Mouse (Mus musculus) urinary bladder, postnatal 14 days (tissue): ENCODE results near the gene Tmem189.
"Not testable (repeated sequence)": the region's sequence is repeated elsewhere in the genome, so short reads cannot be mapped to it uniquely, and the experiment has no call there.

Experiments used
- DNase-seq: peaks from one replicate; pipeline ENCODE4 v3.0.0; 2021; ENCODE audit warnings: low spot score

Gene Tmem189

DNA sequence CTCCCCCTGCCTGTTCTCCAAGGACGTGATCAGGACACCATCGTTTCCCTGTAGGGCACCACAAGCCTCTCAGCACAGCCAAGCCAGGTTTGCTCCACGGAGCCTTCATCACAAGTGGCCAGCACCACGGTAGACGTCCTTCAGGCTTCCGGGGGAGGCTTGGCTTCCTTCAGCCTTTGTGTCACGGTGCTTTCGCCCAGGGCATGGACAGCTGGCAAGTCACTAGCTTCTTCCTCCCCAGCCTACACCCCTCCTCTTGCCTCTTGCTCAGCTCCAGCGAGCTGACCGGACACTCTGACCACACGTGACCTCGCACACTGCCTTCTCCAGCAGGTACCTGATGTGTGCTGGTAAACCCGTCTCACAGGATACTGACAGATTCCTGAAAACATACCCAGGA lies 67.3 kb downstream of the Tmem189 start:
- no peak for DNase-seq

DNA sequence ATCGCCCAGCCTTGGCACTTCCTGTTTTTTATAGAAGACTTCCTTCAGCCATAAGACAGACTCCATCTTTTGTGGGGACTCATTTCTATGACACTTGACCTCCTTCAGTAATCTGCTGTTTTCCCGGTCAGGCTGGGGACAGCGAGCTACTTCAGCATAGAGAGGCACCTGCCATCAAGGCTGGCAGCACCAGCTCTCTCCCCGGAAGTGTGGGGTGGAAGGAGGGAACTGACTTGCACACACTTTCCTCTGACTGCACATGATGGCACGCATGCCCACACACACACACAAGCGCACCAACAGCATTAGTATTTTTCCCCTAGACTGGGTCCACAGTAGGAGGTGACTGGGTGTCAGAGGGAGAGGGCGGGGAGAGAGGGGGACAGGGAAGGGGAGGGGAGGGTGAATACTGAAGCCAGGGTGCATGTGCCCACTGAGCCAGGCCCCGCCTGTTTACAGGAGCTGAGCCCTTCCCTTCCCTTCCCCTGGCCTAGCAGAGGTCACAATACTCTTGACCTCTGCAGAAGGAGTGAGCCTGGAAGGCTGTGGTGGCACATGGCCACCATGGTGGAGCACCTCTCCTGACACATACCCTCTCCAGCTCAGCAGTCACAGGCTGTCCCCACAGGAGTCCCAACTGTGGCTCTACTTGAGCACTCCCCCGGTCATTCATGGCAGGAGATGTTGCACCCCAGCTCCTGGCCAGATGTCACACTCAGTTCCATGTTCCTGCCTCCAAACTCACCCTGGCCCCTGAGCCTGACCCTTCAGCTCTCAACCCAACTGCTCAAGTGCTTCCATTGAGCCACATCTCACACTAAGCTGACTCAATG lies 68.2 kb downstream of the Tmem189 start:
- no peak for DNase-seq

DNA sequence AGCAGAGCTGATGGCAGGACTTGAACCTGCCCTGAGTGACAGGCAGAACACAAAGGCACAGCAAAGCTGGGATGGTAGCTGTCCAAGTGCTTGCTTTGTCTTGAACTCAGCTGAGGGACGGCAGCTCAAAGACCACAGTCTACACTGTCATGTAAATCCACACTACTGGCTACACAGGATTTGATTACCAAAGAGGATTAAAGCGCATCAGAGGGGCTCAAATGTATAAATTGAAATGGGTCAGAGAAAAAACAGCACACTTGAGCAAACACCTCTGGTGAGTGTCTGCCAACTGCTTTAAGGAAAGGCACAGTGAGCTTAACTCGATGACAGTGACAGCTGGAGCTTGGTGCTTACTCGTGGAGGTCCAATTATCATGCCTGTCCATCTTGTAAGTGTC lies 72.2 kb downstream of the Tmem189 start:
- DNase-seq = no peak

DNA sequence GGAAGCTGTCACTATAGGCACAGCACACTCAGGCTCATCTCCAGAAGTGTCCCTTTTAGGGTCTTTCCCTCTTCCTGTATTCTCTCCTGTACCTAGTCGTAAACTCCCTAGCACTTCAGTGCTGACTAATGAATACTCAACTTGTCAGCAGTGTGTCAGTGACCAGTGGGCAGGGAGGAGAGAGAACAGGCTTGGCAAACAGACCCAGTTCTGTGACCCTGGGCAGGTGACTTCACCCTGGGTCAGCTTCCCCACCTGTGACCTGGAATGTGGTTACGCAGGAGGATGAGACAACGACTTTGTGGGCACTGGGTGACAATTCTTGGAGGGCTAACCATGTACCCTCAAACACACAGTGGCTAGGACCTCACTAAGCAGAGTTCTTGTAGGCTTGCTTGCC lies 72.6 kb downstream of the Tmem189 start:
- DNase-seq = no peak

DNA sequence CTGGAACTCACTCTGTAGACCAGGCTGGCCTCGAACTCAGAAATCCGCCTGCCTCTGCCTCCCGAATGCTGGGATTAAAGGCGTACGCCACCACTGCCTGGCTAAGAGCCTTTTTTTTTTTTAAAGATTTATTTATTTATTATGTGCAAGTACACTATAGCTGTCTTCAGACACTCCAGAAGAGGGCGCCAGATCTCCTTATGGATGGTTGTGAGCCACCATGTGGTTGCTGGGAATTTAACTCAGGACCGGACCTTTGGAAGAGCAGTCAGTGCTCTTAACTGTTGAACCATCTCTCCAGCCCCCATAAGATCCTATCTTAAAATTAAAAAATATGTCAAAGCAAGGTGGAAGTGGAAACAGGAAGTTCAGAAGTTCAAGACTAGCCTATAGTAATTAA lies 76.3 kb downstream of the Tmem189 start:
- DNase-seq = not testable (repeated sequence)

DNA sequence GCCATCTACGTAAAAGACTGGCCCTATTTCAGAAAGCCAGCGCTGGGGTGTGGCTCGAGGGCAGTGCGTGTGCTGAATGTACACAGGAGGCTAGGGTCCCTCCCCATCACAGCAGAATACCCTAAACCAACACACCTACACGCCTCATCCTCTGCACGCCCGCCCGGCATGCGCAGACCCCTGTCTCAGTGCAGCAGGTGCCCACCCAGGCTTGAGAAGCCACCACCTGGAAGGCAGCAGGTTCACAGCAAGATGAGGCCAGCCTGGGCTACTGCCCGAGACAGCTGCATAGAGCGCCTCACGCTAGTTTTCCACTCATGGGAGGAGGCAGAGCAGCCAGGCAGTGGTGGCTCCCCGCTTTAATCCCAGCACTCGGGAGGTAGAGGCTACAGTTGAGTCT lies 77.5 kb downstream of the Tmem189 start:
- no peak for DNase-seq

DNA sequence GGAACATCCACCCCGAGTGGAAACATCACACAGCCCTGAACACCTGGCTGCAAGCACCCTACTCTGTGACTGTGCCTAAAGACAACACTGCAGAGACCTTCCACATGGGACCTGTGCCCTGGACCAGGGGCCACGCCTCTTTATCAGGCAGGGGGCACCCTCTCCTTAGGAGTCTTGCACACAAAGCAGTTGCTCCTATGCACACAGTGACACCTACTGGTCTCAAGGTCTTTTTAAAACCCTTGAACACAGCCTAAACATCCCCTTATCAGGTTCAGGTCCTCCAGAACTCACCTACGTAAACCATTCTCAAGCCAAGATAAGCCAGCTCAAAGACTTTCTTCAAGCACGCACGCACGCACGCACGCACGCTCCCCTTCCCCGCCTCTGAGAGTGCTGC lies 78.3 kb downstream of the Tmem189 start:
- DNase-seq = no peak

DNA sequence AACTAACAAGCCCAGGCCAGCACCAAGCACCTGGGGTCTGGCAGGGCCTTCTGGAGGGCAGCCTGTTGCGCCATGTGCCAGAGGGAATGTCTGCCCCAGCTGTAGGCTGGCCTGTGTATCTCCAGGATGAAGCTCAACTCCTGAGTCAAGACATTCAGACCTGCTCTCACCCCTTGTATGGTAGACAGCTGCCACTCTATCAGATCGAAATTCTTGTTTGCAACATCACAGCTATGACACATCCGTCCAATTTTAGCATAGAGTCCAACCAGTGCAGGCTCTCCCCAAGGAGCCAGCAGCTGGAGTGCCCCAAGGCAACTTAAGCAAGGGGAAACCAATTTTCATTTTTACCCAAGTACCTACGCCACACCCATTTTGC lies 82.9 kb downstream of the Tmem189 start:
- DNase-seq = no peak

DNA sequence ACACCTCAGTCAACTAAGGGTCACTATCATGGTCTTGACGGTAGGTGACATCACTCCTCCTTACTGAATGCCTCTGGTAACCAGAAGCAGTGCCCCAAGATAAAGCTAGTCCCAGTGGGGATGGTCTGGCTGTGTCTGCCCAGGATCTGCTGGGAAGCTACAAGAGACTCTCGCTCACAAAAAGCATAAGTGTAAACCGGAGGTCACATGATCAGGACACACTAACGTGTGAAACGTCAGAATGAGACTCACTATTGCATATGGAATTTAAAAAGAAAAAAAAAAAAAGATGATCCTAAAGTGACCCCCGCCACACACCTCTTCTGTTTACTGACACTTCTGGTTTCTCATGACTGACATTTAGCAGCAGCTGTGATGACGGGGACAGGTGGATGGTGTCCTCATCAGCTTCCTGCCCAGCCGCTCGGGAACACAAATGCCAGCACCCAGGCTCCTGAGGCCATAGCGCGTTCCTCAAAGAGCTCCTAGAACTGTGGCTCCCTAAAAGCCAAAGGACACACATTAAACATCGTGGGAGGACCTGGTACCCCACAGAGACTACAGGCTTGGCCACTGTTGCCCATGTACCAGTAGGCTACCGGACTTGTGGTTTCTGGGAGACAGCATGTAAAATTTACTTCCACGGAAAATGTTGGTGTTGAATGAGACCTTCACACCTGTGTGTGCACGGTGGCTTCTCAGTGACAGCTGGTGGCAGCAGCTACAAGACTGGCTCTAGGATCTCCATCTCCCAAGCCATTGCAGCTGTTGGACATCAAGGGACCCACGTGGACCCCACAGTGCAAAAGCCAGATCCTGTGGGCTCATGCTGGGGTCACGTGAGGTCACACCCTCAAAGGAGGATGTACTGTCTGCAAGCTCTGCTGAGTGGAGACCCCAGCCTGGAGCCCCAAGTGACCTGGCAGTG lies 83.5 kb downstream of the Tmem189 start:
- DNase-seq = no peak

DNA sequence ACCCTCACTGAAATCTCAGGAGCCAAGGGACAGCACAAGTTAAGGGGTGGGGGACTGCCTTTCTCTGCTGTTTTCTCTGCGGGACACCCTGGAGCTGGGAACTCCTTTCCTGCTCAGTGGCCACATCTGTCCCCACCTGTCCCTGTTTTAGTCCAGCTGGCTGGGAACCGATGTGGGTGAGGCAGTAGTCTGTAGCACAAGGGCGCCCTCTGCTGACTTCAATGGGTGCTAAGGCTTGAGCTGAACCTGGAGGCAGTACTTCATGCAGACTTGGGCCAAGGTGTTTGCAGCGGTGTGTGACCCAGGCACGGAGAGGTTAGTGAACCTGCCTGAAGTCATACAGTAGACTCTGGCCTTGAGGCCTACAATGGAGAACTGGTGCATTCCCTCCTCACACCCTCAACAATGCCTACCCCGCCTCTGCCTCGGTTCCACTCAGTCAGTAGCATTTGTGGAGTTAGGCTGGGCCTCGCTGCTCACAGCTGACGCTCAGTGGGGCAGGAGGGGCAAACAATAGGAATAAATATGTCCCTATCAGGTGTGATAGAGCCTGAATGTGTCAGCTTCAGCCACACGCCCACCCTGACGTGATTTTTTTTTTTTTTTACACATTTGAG lies 84.3 kb downstream of the Tmem189 start:
- DNase-seq = peak; percentile 91

DNA sequence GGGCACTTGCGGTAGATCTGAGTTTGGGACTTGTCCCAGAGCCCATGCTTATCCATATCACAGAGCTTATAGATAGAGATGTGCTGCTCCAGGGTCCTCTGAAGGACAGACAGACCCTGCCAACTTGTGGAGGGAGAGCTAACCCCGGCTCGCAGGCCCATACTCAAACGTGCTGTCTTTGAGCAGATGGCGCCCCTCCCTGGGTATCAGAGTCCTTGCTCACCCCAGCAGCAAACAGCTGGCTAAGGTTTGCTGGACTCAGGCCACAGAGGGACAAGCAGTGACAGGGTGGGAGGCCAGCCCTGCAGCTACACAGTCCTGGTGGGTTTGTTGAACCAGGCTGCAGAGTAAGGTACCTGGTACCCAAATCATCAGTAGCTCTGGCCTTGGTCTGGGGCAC lies 86.6 kb downstream of the Tmem189 start:
- no peak for DNase-seq

DNA sequence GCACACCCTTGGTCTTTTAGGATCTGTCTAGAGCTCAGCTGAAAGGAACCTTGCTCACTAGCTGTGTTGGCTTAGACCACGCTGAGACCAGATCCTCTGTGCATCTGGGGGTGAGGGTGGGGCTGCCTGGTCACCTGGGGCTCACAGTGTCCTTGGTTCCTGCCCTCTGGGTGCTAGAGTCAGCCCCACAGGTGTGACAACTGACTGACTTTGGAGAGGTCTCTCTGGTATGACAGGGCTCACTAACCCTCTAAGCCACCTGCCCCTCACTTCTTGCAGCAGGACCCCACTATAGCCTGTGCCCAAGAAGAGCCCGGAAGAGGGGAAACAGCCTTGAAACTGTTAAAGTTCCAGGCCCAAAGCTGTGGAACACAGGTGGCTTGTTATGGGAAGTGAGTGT lies 87.3 kb downstream of the Tmem189 start:
- no peak for DNase-seq

DNA sequence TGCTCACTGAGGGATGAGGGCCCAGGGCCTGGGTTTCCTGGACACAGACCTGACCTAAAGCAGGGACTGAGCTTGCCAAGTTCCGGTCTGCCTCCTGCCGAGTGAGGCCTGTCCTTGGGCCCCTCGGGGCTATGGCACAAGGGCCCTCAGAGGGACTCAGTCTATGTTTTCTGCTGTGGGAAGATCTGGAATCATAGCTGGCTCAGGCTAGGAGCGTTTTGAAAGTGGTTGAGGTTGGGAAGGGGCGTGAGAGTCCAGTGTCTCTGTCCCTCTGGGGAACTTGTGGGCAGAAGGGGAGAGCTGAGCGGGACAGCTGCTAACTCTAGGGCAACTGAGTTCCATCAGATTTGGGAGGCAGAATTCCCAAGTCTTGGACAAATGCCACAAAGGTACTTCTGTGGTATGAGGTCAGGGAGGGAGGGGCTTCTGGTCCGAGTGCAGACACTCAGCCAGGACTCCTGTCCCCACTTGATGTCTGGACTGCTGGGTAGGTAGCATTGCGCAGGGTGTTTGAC lies 89.1 kb downstream of the Tmem189 start:
- DNase-seq = no peak

DNA sequence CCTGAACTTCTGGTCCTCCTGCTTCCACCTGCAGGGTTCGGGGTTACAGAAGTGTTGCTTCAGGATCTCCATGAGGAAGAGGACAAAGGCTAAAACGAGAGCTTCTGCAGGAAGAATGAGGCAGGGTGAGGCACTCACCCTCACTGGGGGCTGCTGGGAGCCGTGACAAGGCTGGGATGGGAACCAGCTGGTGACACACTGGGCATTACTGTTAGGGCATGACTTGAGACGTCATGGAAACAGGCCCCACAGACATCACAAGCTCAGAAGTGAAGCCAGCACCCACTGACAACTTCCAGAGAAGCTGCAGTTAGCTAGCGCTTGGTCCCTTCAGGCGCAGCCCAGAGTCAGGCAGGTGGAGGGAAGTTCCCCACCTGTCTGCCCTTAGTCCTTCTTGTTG lies 89.7 kb downstream of the Tmem189 start:
- DNase-seq = no peak

DNA sequence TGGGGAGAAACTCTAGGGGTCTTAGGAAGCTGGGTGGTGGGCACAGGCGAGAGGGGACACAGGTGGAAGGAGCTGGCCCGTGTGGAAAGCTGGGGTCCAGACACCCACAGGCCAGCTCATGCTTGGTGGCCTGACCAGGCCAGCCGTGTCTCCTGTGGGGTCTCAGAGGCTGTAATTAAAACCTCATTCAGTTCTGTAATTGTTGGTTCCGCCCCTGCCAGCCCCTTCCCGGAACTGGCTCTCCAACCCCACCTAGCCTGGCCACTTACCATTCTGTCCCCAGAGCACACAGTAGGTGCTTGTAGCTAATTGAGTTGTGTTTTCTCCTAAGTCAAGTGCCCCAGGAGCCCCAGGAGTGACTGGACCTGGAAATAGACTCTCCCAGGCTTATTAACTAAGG lies 90.4 kb downstream of the Tmem189 start:
- DNase-seq = no peak

DNA sequence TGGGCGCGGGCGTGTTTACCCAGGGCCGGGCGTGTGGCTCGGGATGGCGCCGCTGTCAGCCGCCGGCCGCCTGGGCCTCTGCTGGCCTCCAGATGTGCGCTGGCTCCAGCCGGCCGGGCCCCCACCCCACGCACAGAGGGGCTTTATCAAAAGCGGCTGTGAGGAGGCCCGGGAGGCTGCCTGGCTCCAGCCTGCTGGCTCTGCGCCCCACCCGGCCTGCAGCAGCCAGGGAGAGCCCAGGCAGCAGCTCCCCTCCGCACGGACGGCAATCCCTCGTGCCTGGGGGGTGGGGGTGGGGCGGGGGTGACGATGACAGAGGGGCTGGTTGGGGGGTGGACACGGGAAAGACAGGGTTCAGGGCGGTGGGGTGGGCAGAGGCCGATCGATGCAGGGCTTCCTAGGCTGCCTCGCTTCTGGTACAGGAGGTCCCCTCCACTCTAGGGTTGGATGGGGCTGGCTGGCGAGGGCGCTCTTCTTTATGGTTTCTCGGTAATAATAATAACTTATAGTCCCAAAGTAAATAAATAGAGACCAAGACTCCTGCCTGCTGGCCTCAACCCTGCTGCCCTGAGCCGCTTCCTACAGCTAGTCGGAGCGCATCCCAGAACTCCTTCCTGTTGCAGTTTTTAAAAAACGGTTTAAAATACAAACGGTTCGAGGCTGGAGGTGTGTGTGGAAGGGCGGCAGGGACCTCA lies 92.0 kb downstream of the Tmem189 start:
- peak; percentile 50 for DNase-seq

DNA sequence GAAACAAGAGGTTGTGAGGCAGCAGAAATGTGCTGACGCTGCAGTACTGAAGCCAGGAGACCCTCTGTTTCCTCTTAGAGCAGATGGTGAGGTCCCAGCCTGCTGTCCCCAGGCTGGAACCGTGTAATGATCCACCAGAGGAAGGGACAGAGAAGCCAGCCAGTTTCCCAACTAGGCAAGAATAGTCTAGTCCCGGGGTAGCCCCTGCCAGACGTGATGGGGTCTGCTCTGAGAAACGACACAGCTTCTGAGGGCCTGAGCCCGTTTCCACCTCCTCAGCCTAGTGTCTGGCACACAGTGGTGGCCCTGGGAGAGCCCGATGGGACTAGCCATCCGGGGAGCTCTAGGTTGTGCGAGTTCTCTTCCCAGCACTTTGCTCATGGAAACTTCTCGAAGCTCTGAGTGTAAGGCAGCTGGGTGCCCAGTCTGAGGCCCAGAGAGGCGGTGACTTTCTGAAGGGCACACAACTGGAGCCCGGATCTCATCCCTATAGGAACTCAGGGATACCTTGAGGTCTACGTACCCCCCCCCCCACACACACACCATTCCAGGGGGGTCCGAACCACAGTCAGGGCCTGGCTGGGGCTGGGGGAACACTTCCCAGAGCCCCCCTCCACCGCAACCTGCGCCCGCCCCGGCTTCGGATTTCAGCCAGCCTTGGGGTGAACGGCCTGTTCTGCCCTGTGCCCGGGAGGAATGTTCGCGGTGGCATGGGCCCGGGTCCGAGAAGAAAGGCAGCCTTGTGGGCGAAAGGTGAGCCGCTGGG lies 92.7 kb downstream of the Tmem189 start:
- DNase-seq = no peak

DNA sequence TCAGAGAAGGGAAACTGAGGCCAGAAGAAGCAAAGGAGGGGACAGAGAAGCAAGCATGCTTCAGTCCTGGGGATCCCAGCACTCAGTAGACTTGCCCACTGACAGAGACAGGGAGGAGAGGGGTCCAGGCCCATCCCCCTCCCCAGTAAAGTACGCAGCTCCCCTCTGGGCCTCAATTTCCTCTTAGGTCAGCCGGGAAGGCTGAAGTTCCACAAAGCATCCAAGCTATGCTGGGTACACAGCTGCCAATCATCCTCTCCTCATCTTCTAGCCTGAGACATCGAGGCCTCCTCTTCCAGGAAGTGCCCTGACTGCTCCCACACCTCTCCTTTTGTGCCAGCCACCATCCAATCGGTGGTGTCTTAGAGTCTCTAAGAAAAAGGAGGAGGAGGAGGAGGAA lies 93.4 kb downstream of the Tmem189 start:
- DNase-seq = no peak

DNA sequence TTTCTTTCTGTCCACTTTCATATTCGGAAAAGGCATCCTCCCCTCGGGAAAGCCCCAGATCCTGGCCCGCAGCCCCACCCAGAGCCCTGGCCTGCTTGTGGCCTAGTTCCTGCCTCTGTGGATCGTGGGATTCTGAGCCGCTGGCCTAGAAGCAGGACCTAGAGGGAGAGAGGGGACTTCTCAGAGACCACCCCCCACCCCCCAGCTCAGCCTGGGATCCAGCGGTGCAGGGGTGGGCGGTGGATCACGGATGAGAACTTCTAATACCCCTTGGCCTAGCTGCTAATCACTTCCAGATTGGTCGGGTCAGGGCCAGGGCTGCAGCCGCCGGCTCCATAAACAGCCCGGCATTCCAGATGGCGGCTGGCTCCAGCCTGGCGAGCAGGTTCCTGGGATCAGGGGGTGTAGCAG lies 93.9 kb downstream of the Tmem189 start:
- DNase-seq = peak; percentile 57

DNA sequence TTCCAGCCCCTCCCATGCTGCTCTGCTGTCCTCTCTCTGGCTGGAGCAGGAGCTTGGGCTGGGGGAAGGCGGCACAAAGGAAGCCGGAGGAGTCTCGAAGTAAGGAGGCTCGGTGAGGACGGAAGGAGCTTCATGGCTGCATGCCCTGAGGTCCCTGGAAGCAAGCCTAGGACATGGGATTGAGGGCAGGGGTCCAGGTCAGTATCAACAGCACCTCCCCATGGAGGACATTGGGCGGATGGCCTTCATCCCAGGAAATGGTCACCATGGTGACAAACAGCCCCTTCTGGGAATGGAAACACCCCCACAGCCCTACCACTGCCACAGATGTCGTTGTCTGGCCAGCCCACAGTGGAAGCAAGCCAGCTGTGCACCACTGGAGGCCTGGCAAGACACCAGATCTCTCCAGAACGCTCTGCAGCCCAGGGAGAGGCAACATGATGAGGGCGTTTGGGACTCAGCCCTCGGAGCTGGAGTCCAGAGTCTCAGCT lies 95.1 kb downstream of the Tmem189 start:
- DNase-seq = peak; percentile 84
